Mouse (Mus musculus): ENCODE results near the gene Tspan4.

Gene Tspan4

GRCm38 (mm10) chr7:141476226-141476980, 1.4 kb downstream of the Tspan4 start:
- peak; percentile 59 to 74 for DNase-seq (ENCODE audit: low spot score in 2 of 2)

DNA sequence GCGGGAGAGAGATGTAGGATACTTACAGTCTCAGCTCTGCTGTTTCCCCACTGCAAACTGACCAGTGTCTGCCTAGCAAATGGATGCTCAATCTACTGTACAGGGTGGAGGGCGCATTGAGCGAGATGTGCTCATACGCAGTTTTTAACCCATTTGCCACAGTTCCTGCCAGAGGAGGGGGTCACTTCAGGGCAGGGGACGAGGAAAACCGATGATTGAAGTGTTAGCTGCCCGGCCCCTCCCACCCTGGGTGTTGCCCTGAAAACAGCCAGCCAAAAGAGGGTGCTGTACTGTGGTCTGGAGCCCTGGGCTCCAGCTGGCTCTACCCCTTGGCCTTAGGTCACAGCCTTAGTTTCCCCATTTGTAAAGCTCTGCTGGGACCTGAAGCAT, 1.9 kb downstream of the Tspan4 start:
- DNase-seq (ENCODE audit: low spot score in 2 of 2) = no peak

GRCm38 (mm10) chr7:141477578-141478269, 2.7 kb downstream of the Tspan4 start:
- DNase-seq (ENCODE audit: low spot score in 2 of 2) = no peak

GRCm38 (mm10) chr7:141478270-141478748, 3.3 kb downstream of the Tspan4 start:
- no peak for DNase-seq (ENCODE audit: low spot score in 2 of 2)

DNA sequence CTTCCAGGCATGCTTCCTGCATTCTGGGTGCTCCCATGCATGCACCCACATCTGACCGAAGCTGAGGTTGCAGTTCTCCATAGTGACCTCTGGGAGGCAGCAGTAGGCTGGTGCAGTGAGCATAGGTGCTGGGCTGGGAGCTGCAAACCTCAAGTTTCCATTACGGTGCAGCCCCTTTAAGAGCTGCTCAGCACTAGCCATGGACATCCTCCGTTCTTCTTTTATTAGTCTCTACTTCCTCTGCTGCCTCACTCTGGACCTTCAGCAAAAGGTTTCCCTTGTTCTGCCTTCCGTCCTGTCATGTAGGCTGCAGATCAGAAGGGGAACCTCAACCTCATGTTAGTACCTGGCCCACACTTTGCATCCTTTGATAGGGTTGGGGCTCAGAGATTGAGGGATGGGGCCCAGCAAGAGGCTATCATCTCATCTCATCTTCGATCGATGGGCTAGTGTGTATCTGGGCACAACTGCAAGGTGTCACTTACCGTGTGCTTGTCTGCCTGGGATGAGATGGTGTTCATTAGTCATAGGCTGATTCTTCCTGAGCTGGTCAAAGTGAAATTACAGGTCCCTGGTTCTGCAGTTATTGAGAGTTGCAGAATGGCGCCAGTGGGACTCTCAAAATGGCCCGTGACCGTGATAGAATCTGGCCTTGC, 5.9 kb downstream of the Tspan4 start:
- peak in 1 of 2 experiments; percentile 67 for DNase-seq (ENCODE audit: low spot score in 2 of 2)

DNA sequence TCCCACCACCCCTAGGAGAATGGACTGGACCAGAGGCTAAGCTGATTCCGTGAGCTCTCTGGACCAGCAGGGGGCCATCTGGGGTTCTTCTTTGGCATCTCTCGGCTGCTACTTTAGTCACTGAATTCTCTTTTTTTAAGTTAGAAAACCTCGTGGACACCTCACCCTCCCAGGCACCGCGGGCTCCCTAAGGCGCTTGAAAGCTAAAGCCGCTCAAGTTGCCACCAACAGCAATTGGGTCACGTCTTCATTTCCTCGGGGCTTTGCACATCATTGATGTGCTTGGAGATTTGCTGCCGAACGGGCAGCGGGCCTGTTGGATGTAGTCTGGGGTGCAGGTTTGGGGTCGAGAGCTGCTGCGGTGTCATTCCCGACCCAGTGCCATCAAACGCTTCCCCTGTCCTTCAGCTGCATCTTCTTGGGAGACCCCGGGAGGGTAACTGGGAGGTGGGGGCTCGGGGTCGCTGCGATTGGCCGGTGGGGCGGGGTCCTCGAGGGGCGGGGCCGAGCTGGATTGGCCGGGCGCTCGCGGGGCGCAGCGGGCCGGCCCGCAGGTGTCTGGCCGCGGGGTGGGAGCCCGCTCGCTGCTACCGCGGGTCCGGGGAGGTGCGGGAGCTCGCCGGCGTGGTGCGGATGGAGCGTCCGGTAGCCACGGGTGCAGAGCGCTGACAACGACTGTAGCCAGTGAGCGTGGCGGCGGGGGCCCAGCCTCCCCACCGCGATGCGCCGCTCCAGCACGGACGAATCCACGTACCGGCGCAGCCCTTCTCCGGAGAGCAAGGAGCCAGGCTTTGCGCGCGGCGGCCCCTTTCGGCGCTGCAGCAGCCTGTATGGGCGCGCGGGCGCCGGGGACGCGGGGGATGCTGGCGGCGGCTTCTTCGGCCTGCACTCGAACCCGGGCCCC, 6.7 kb downstream of the Tspan4 start:
- DNase-seq (ENCODE audit: low spot score in 2 of 2) = no peak

- DNase-seq (ENCODE audit: low spot score in 2 of 2) = no peak
These were observed 7.5 kb downstream of the Tspan4 start for GRCm38 (mm10) chr7:141482531-141483024.

DNA sequence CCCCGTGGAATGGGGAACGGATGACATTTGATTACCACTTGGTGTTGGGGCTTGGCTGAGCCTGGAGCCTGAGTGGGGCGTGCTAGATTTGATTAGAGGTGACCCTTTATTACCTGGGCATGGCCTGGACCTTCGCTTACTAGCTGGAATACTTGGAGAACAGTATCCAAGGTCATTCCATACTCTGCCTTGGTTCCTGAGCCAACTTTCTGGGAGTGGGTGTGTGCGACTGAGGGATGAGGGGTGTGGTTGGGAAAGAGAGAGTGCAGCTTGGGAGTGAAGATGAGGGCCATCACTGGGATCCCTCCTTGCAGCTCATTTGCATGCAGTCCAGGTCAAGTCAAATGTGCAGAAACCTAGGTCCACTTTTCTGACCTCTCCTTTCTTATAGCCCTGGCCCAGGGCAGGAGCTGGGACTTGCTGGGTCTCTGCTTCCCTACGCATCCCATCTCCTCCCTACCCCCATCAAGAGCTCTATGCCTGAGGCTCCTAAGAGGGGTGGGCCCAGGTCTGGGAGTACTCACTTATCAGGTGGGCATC, 8.1 kb downstream of the Tspan4 start:
- no peak for DNase-seq (ENCODE audit: low spot score in 2 of 2)

DNA sequence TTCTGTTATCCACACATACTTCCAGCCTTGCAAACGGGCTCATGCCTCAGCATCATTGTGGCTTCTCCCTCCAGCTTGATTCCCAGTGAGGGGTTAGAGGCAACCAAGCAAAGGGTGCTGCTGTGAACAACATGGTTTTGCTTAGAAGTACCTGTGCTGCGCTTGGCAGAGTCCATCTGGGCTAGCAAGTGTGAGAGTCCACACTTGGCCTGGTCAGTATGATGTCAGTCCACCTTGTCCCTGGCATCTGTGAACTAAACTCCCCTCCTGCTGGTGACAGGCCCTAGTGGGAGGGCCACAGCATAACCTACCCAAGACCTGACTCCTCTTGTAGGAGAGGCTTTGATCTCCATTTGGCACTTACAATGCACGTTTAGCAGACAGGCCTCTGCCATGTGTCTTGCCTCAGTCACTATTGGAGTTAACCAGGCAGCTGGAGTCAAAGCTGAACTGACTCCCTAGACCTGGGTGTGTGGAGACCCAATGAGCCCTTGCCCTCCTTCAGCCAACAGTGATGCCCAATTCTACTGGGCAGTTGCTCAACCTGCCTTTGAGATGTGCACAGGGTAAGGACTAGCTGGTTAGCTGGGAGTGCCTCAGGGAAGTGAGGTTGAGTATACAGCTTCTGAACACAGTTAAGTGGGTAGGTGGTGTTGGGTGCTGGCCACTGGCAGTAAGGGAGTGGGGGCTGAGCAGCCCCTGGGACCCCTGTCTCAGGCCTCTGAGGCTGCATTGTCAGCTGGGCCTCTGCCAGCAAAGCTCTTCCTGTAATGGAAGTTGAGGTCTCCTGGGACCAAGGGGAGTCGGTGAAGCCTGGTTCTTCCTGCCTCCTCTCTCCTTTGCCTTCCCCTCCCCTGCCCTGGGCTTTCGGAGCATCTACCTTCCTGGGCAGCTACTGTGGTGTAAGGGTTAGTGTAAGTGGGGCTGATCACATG, 9.4 kb downstream of the Tspan4 start:
- no peak for DNase-seq (ENCODE audit: low spot score in 2 of 2)

DNA sequence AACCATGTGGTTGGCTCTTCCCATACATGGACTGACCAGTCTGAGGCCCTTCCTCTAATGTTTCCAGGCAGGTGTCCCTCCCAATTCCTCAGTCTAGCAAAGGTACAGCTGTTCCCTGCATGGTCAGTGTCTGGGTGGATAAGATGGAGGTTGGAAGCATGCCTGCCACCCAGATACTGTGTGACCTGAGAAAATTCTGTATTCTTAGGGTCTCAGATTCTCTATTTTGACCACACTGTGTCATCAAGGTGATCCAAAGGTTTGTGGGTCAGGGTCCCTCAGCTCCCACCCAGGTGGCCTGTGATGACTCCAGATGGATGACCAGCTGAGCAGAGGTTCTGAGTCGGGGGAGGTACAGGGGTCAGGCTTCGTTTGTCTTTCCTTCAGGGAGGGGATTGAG, 10.1 kb downstream of the Tspan4 start:
- DNase-seq (ENCODE audit: low spot score in 2 of 2) = no peak

- no peak for DNase-seq (ENCODE audit: low spot score in 2 of 2)
These were observed 10.6 kb downstream of the Tspan4 start for GRCm38 (mm10) chr7:141485606-141486005.

DNA sequence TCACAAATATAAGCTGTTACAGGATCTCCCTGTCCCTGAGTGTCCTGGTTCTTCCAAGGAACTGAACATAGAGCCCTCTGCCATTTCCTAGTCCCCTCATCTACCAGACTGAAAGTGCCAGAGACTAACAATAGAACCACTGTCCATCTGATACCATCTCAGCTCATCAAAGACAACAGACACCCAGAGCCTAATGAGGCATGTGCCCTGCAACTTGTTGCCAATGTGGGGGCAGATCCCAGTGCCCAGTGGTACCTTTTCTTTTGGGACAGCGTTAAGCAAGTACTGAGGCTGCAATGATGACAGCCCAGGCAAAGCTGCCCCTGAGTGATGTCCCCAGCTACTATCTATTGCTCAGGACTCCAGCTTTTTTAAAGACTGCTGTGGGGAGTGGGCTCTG, 11.2 kb downstream of the Tspan4 start:
- no peak for DNase-seq (ENCODE audit: low spot score in 2 of 2)

DNA sequence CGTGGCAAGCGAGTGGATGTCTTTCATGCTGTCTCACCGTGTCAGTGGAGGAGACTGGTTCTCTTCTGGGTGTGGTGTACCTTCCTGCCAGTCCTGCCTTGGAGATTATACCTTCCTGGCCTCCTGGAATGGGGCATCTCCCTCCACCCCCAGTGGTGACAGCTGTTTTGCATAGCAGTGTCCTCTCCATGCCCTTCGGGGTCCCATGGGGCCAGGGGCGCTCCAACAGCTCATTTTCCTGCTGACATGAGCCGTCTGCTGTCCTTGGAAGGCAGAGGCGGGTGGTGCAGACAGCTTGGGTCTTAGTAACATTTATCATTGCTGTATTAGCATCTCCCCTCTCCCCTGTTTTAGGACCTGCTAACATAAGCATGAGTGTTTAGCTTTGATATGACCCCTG, 12.1 kb downstream of the Tspan4 start:
- no peak for DNase-seq (ENCODE audit: low spot score in 2 of 2)

DNA sequence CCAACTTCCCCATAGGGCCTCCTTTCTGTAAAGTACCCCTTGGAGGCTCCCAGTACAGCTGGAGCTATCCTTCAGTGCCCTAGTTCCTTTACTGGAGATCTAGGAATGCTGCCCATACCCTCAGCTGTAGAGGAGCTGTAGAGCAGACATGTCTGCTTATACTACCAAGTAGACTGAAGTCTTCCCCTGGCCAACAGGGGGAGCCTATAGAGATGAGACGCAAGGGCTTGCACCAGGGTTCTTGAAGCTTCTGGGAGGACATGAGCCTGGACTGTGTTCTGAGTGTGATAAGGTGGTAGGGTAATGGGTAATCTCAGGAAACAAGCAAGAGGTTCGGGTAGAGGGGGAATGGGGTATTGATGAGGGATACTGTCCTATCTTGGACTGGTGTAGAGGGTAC, 16.1 kb downstream of the Tspan4 start:
- no peak for DNase-seq (ENCODE audit: low spot score in 2 of 2)

- DNase-seq (ENCODE audit: low spot score in 2 of 2) = no peak
These were observed 17.7 kb downstream of the Tspan4 start for GRCm38 (mm10) chr7:141492738-141493137.

- no peak for DNase-seq (ENCODE audit: low spot score in 2 of 2)
These were observed 18.7 kb downstream of the Tspan4 start for GRCm38 (mm10) chr7:141493729-141494128.

DNA sequence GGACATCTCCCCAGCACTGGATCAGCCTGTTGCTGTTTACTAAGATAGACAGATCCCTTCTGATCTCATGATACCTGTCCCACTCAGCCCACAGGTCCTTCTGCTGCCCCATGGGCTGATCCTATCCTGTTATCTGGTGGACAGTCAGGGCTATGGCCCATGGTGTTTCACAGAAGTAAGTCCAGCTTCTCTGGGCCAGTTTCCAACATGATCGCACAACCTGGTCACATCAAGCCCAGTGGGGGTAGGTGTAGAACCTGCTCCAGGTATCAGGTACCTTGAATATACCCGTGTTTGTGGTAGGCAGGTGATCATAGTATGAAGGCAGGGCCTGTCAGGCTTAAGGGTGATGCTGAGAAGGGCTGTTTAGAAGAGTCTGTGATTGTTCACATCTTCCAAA, 20.3 kb downstream of the Tspan4 start:
- DNase-seq (ENCODE audit: low spot score in 2 of 2) = no peak

- DNase-seq (ENCODE audit: low spot score in 2 of 2) = no peak
These were observed 20.9 kb downstream of the Tspan4 start for GRCm38 (mm10) chr7:141495940-141496339.

GRCm38 (mm10) chr7:141497600-141497999, 22.6 kb downstream of the Tspan4 start:
- DNase-seq (ENCODE audit: low spot score in 2 of 2) = no peak

All from frontal cortex, postnatal 10 days (tissue).